Mouse (Mus musculus): ENCODE results near the gene Adgrl2. TPM values are rescaled to one million over a fixed set of nuclear protein-coding genes. Genes with fewer than 3 reads are reported as not detected.

Adgrl2 gene
- polyA plus RNA-seq, 1 experiment from 2014 or later, result 63.6 TPM

- Histone ChIP-seq H3K4me1 (replicated peaks; ENCODE audit: control insufficient read depth, insufficient read depth, low read length) (0 out of 2 replicates have a peak, but pooled peaks cover 3% of the 10 kb centered on the region), H3K36me3 (ENCODE audit: control insufficient read depth, insufficient read depth, low read length) (no peaks in the 10 kb centered on the region), H3K9me3 (ENCODE audit: control insufficient read depth, low read length) (no peaks in the 10 kb centered on the region), H3K9ac (ENCODE audit: low read length) (no peak overlapping the region), H3K4me3 (ENCODE audit: low read depth, low read length) (no peak overlapping the region), H3K4me2 (ENCODE audit: low read length) (no peak overlapping the region), H3K27ac (ENCODE audit: low read depth) (no peak overlapping the region), H3K27me3 (replicated peaks; ENCODE audit: control insufficient read depth, insufficient read depth, low read length) (no peaks in the 10 kb centered on the region)
- 82% methylated on average over 14 of the region's 14 CpGs for WGBS
- ATAC-seq (replicated peaks; ENCODE audit: low FRiP score, low TSS enrichment, low read depth) (no peak), DNase-seq (ENCODE audit: low spot score) (no peak)
Measured at GRCm38 (mm10) chr3:148922618-148923095, 67.7 kb downstream of the Adgrl2 start.

- Histone ChIP-seq H3K4me1 (replicated peaks; ENCODE audit: control insufficient read depth, insufficient read depth, low read length) (peaks cover 3% of the 10 kb centered on the region; the same call in 1 of the 2 replicates), H3K9ac (ENCODE audit: low read length) (no peak overlapping the region), H3K4me3 (ENCODE audit: low read depth, low read length) (no peak overlapping the region), H3K36me3 (ENCODE audit: control insufficient read depth, insufficient read depth, low read length) (no peaks in the 10 kb centered on the region), H3K27ac (ENCODE audit: low read depth) (no peak overlapping the region), H3K27me3 (replicated peaks; ENCODE audit: control insufficient read depth, insufficient read depth, low read length) (no peaks in the 10 kb centered on the region), H3K4me2 (ENCODE audit: low read length) (no peak overlapping the region), H3K9me3 (ENCODE audit: control insufficient read depth, low read length) (no peaks in the 10 kb centered on the region)
- DNase-seq (ENCODE audit: low spot score), result no peak
- ATAC-seq (replicated peaks; ENCODE audit: low FRiP score, low TSS enrichment, low read depth), result no peak
- 87% methylated on average over 13 of the region's 13 CpGs for WGBS
Measured at GRCm38 (mm10) chr3:148921966-148922587, 68.3 kb downstream of the Adgrl2 start.

GRCm38 (mm10) chr3:148920881-148921280 lies 69.5 kb downstream of the Adgrl2 start:
- Histone ChIP-seq H3K9me3 (ENCODE audit: control insufficient read depth, low read length) (no peaks in the 10 kb centered on the region), H3K4me2 (ENCODE audit: low read length) (no peak overlapping the region), H3K27ac (ENCODE audit: low read depth) (no peak overlapping the region), H3K9ac (ENCODE audit: low read length) (no peak overlapping the region), H3K4me3 (ENCODE audit: low read depth, low read length) (no peak overlapping the region), H3K4me1 (replicated peaks; ENCODE audit: control insufficient read depth, insufficient read depth, low read length) (peaks cover 7% of the 10 kb centered on the region; the same call in 1 of the 2 replicates), H3K27me3 (replicated peaks; ENCODE audit: control insufficient read depth, insufficient read depth, low read length) (no peaks in the 10 kb centered on the region), H3K36me3 (ENCODE audit: control insufficient read depth, insufficient read depth, low read length) (no peaks in the 10 kb centered on the region)
- no peak for ATAC-seq (replicated peaks; ENCODE audit: low FRiP score, low TSS enrichment, low read depth)
- DNase-seq (ENCODE audit: low spot score), result no peak
- WGBS, result 72% methylated on average over 6 of the region's 6 CpGs

GRCm38 (mm10) chr3:148918425-148918824 lies 71.9 kb downstream of the Adgrl2 start:
- ATAC-seq (replicated peaks; ENCODE audit: low FRiP score, low TSS enrichment, low read depth) (no peak), DNase-seq (ENCODE audit: low spot score) (no peak)
- H3K4me1 ChIP-seq (replicated peaks; ENCODE audit: control insufficient read depth, insufficient read depth, low read length), result peaks cover 12% of the 10 kb centered on the region; the same call in 1 of the 2 replicates
- WGBS, result 76% methylated on average over 5 of the region's 5 CpGs
- H3K36me3 ChIP-seq (ENCODE audit: control insufficient read depth, insufficient read depth, low read length), result no peaks in the 10 kb centered on the region
- H3K4me3 ChIP-seq (ENCODE audit: low read depth, low read length), result no peak overlapping the region
- H3K27me3 ChIP-seq (replicated peaks; ENCODE audit: control insufficient read depth, insufficient read depth, low read length), result no peaks in the 10 kb centered on the region
- H3K9me3 ChIP-seq (ENCODE audit: control insufficient read depth, low read length), result no peaks in the 10 kb centered on the region
- no peak overlapping the region for H3K4me2 ChIP-seq (ENCODE audit: low read length)
- no peak overlapping the region for H3K27ac ChIP-seq (ENCODE audit: low read depth)
- no peak overlapping the region for H3K9ac ChIP-seq (ENCODE audit: low read length)

- DNase-seq (ENCODE audit: low spot score), result no peak
- H3K36me3 ChIP-seq (ENCODE audit: control insufficient read depth, insufficient read depth, low read length), result no peaks in the 10 kb centered on the region
- H3K27ac ChIP-seq (ENCODE audit: low read depth), result no peak overlapping the region
- no peak for ATAC-seq (replicated peaks; ENCODE audit: low FRiP score, low TSS enrichment, low read depth)
- no peak overlapping the region for H3K9ac ChIP-seq (ENCODE audit: low read length)
- 67% methylated on average over 7 of the region's 7 CpGs for WGBS
- H3K4me2 ChIP-seq (ENCODE audit: low read length), result no peak overlapping the region
- no peaks in the 10 kb centered on the region for H3K9me3 ChIP-seq (ENCODE audit: control insufficient read depth, low read length)
- no peak overlapping the region for H3K4me3 ChIP-seq (ENCODE audit: low read depth, low read length)
- peaks cover 12% of the 10 kb centered on the region; the same call in 1 of the 2 replicates for H3K4me1 ChIP-seq (replicated peaks; ENCODE audit: control insufficient read depth, insufficient read depth, low read length)
- no peaks in the 10 kb centered on the region for H3K27me3 ChIP-seq (replicated peaks; ENCODE audit: control insufficient read depth, insufficient read depth, low read length)
Measured at GRCm38 (mm10) chr3:148917837-148918236, 72.5 kb downstream of the Adgrl2 start.

GRCm38 (mm10) chr3:148916226-148916625 lies 74.1 kb downstream of the Adgrl2 start:
- H3K4me1 ChIP-seq (replicated peaks; ENCODE audit: control insufficient read depth, insufficient read depth, low read length), result peaks cover 12% of the 10 kb centered on the region; the same call in 1 of the 2 replicates
- H3K4me2 ChIP-seq (ENCODE audit: low read length), result no peak overlapping the region
- ATAC-seq (replicated peaks; ENCODE audit: low FRiP score, low TSS enrichment, low read depth), result no peak
- DNase-seq (ENCODE audit: low spot score), result no peak
- H3K9me3 ChIP-seq (ENCODE audit: control insufficient read depth, low read length), result no peaks in the 10 kb centered on the region
- WGBS, result 43% methylated on average over 5 of the region's 5 CpGs
- no peaks in the 10 kb centered on the region for H3K36me3 ChIP-seq (ENCODE audit: control insufficient read depth, insufficient read depth, low read length)
- H3K4me3 ChIP-seq (ENCODE audit: low read depth, low read length), result no peak overlapping the region
- H3K9ac ChIP-seq (ENCODE audit: low read length), result no peak overlapping the region
- H3K27ac ChIP-seq (ENCODE audit: low read depth), result no peak overlapping the region
- no peaks in the 10 kb centered on the region for H3K27me3 ChIP-seq (replicated peaks; ENCODE audit: control insufficient read depth, insufficient read depth, low read length)

- Histone ChIP-seq H3K4me3 (ENCODE audit: low read depth, low read length) (no peak overlapping the region), H3K27ac (ENCODE audit: low read depth) (no peak overlapping the region), H3K4me1 (replicated peaks; ENCODE audit: control insufficient read depth, insufficient read depth, low read length) (peaks cover 10% of the 10 kb centered on the region; the same call in 1 of the 2 replicates), H3K9ac (ENCODE audit: low read length) (no peak overlapping the region), H3K9me3 (ENCODE audit: control insufficient read depth, low read length) (no peaks in the 10 kb centered on the region), H3K27me3 (replicated peaks; ENCODE audit: control insufficient read depth, insufficient read depth, low read length) (no peaks in the 10 kb centered on the region), H3K4me2 (ENCODE audit: low read length) (no peak overlapping the region), H3K36me3 (ENCODE audit: control insufficient read depth, insufficient read depth, low read length) (no peaks in the 10 kb centered on the region)
- no peak for ATAC-seq (replicated peaks; ENCODE audit: low FRiP score, low TSS enrichment, low read depth)
- WGBS, result 79% methylated on average over 14 of the region's 14 CpGs
- peak; percentile 20 for DNase-seq (ENCODE audit: low spot score)
Measured at GRCm38 (mm10) chr3:148912944-148913684, 77.2 kb downstream of the Adgrl2 start.

- Histone ChIP-seq H3K36me3 (ENCODE audit: control insufficient read depth, insufficient read depth, low read length) (no peaks in the 10 kb centered on the region), H3K4me2 (ENCODE audit: low read length) (no peak overlapping the region), H3K4me3 (ENCODE audit: low read depth, low read length) (no peak overlapping the region), H3K27me3 (replicated peaks; ENCODE audit: control insufficient read depth, insufficient read depth, low read length) (no peaks in the 10 kb centered on the region), H3K9me3 (ENCODE audit: control insufficient read depth, low read length) (no peaks in the 10 kb centered on the region), H3K4me1 (replicated peaks; ENCODE audit: control insufficient read depth, insufficient read depth, low read length) (peaks cover 10% of the 10 kb centered on the region; the same call in 1 of the 2 replicates), H3K9ac (ENCODE audit: low read length) (no peak overlapping the region), H3K27ac (ENCODE audit: low read depth) (no peak overlapping the region)
- ATAC-seq (replicated peaks; ENCODE audit: low FRiP score, low TSS enrichment, low read depth), result no peak
- WGBS, result 86% methylated on average over 6 of the region's 6 CpGs
- peak; percentile 43 for DNase-seq (ENCODE audit: low spot score)
Measured at GRCm38 (mm10) chr3:148912536-148912935, 77.8 kb downstream of the Adgrl2 start.

Measured in intestine, embryonic 14.5 days (tissue).